Mouse (Mus musculus) C2C12 (cell line): ENCODE results near the gene Slc1a5.

ENCODE experiments used
- CTCF ChIP-seq: IDR thresholded peaks from one replicate; pipeline ENCODE4 v1.5.1; 2011; ENCODE audit not compliant: control insufficient read depth, insufficient read depth, insufficient read length
- MAX ChIP-seq: IDR thresholded peaks from one replicate; pipeline ENCODE4 v1.6.1; 2011; ENCODE audit warnings: mild to moderate bottlenecking, control low read depth
- MYOD1 ChIP-seq: IDR thresholded peaks from one replicate; pipeline ENCODE4 v1.6.1; 2011; ENCODE audit warnings: low read depth; ENCODE audit not compliant: control insufficient read depth, insufficient read length
- MYOG ChIP-seq: IDR thresholded peaks from one replicate; pipeline ENCODE4 v1.6.1; 2011; ENCODE audit not compliant: control insufficient read depth, insufficient read length; ENCODE audit errors: extremely low read depth
- USF1 ChIP-seq: IDR thresholded peaks from one replicate; pipeline ENCODE4 v1.6.1; 2011; ENCODE audit warnings: low read depth, mild to moderate bottlenecking, control low read depth, moderate library complexity

DNA sequence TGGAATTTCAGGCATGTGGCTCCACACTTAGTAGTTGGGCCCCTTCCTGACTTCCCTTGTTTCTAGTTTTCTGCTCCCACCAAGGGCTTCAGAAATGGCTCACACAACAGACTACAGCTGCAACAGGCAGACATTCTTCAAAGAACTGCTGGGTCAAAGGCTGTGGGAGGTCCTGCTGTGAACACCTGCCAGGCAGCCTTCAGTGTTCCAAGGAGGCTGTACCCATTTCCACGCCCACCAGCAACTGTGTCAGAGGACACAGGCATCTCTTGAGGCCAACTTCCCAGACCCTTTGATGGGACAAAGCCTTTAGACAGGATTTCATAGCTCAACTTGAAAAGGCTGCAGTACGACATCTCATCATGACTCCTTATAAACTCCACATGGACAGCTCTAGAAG is 14.7 kb upstream of the Slc1a5 start:
- TF ChIP-seq CTCF (no peak), MYOD1 (no peak), MYOG (no peak), MAX (no peak), USF1 (no peak)
